Mouse (Mus musculus) embryonic facial prominence, embryonic 12.5 days (tissue): ENCODE data around the gene Spryd4. TPM values are rescaled to one million over a fixed set of nuclear protein-coding genes. Genes with fewer than 3 reads are reported as not detected.

Experiments used
- ATAC-seq: fragments of 200-750 bp; cut with Nextera tagmentation; 2 replicates; pipeline ENCODE4 v1.8.0; 2017; ENCODE audit not compliant: insufficient number of reproducible peaks, insufficient read depth, low FRiP score, low TSS enrichment
- H3K27ac ChIP-seq: fragments of 300-500 bp; sonication (generic); 2 replicates; pipeline ENCODE4 v1.5.1; 2016; ENCODE audit warnings: mild to moderate bottlenecking
- H3K27me3 ChIP-seq: fragments of 300-500 bp; sonication (generic); 2 replicates; pipeline ENCODE4 v1.6.1; 2016; ENCODE audit warnings: mild to moderate bottlenecking, moderate library complexity
- H3K36me3 ChIP-seq: fragments of 300-500 bp; sonication (generic); 2 replicates; pipeline ENCODE4 v1.6.1; 2016; ENCODE audit warnings: mild to moderate bottlenecking
- H3K4me1 ChIP-seq: fragments of 300-500 bp; sonication (generic); 2 replicates; pipeline ENCODE4 v1.6.1; 2016
- H3K4me2 ChIP-seq: fragments of 300-500 bp; sonication (generic); replicated peaks from 2 replicates; pipeline ENCODE4 v1.6.1; 2016; ENCODE audit warnings: mild to moderate bottlenecking, moderate library complexity
- H3K4me3 ChIP-seq: fragments of 300-500 bp; sonication (generic); 2 replicates; pipeline ENCODE4 v1.5.1; 2016; ENCODE audit warnings: mild to moderate bottlenecking
- H3K9ac ChIP-seq: fragments of 300-500 bp; sonication (generic); 2 replicates; pipeline ENCODE4 v1.6.1; 2016; ENCODE audit warnings: mild to moderate bottlenecking, moderate library complexity
- H3K9me3 ChIP-seq: fragments of 300-500 bp; sonication (generic); 2 replicates; pipeline ENCODE4 v1.6.1; 2016; ENCODE audit warnings: mild to moderate bottlenecking, moderate library complexity
- WGBS: fragments of 180-500 bp; shearing (Covaris S2); methylation state at CpG from one replicate; pipeline ENCODE4 v1.1.7; 2016; 5-methylcytosine and 5-hydroxymethylcytosine counted together
- polyA plus RNA-seq: library from polyadenylated mRNA; unstranded; fragments of >200 nt; fragmentation: Nextera tagmentation; extraction: Ambion mirVana; gene quantifications from 2 replicates; pipeline ENCODE4 v1.2.1, GENCODE M21; 2016

The Spryd4 gene
- polyA plus RNA-seq, 1 experiment from 2014 or later = 31.1 TPM

- no peak for ATAC-seq
- no peaks in the 10 kb centered on the region for H3K9me3 ChIP-seq
- H3K4me2 ChIP-seq = no peak overlapping the region
- H3K4me3 ChIP-seq = no peak overlapping the region
- H3K27ac ChIP-seq = no peak overlapping the region
- H3K4me1 ChIP-seq = peaks cover 25% of the 10 kb centered on the region
- 88% methylated on average over 4 of the region's 4 CpGs for WGBS
- H3K27me3 ChIP-seq = no peaks in the 10 kb centered on the region
- H3K36me3 ChIP-seq = peaks cover 44% of the 10 kb centered on the region
- H3K9ac ChIP-seq = no peak overlapping the region
These were observed 27.5 kb upstream of the Spryd4 start for GRCm38 (mm10) chr10:128239140-128239539.

GRCm38 (mm10) chr10:128237807-128238480 lies 26.3 kb upstream of the Spryd4 start:
- no peak overlapping the region; the same call in 1 of the 2 replicates for H3K27ac ChIP-seq
- no peaks in the 10 kb centered on the region for H3K9me3 ChIP-seq
- H3K9ac ChIP-seq = no peak overlapping the region
- H3K4me3 ChIP-seq = no peak overlapping the region
- H3K36me3 ChIP-seq = peaks cover 33% of the 10 kb centered on the region
- no peak overlapping the region for H3K4me2 ChIP-seq
- H3K4me1 ChIP-seq = peaks cover 30% of the 10 kb centered on the region
- no peaks in the 10 kb centered on the region for H3K27me3 ChIP-seq
- WGBS = 67% methylated on average over 15 of the region's 15 CpGs
- ATAC-seq = no peak

GRCm38 (mm10) chr10:128236321-128236720 lies 24.7 kb upstream of the Spryd4 start:
- peak overlapping the region; percentile 73 for H3K27ac ChIP-seq
- no peaks in the 10 kb centered on the region for H3K9me3 ChIP-seq
- H3K27me3 ChIP-seq = no peaks in the 10 kb centered on the region
- H3K36me3 ChIP-seq = peaks cover 17% of the 10 kb centered on the region
- H3K4me2 ChIP-seq = 0 out of 2 replicates have a peak overlapping the region, but pooled peaks have one; percentile 3
- H3K4me3 ChIP-seq = no peak overlapping the region
- no peak for ATAC-seq
- WGBS = 42% methylated on average over 4 of the region's 4 CpGs
- no peak overlapping the region for H3K9ac ChIP-seq
- H3K4me1 ChIP-seq = peaks cover 30% of the 10 kb centered on the region

- no peak for ATAC-seq
- H3K27me3 ChIP-seq = no peaks in the 10 kb centered on the region
- H3K27ac ChIP-seq = peak overlapping the region; percentile 92
- H3K9ac ChIP-seq = peak overlapping the region; percentile 75
- peak overlapping the region; percentile 62 for H3K4me3 ChIP-seq
- 0% methylated on average over 14 of the region's 14 CpGs for WGBS
- H3K9me3 ChIP-seq = no peaks in the 10 kb centered on the region
- H3K36me3 ChIP-seq = no peaks in the 10 kb centered on the region
- H3K4me2 ChIP-seq = peak overlapping the region; percentile 55
- peaks cover 28% of the 10 kb centered on the region for H3K4me1 ChIP-seq
These were observed 20.9 kb upstream of the Spryd4 start for GRCm38 (mm10) chr10:128232420-128232985.

GRCm38 (mm10) chr10:128231697-128232419 lies 20.3 kb upstream of the Spryd4 start, which contains the start of gene Timeless:
Gene Timeless, plus strand, starts transcription at chr10:128232065.
- peak within 1 kb of the TSS; percentile 55 for H3K4me2 ChIP-seq
- H3K27me3 ChIP-seq = no peaks in the 10 kb centered on the region
- peak; percentile 87 for ATAC-seq
- H3K4me3 ChIP-seq = peak within 1 kb of the TSS; percentile 62
- H3K36me3 ChIP-seq = no peaks in the 10 kb centered on the region
- under 1% methylated on average over 57 of the region's 58 CpGs for WGBS
- peaks cover 27% of the 10 kb centered on the region for H3K4me1 ChIP-seq
- peak within 1 kb of the TSS; percentile 75 for H3K9ac ChIP-seq
- H3K27ac ChIP-seq = peak within 1 kb of the TSS; percentile 92
- H3K9me3 ChIP-seq = no peaks in the 10 kb centered on the region

GRCm38 (mm10) chr10:128231146-128231545 lies 19.5 kb upstream of the Spryd4 start:
- H3K9ac ChIP-seq = peak overlapping the region; percentile 75
- H3K4me2 ChIP-seq = peak overlapping the region; percentile 55
- H3K4me1 ChIP-seq = peaks cover 24% of the 10 kb centered on the region
- H3K4me3 ChIP-seq = peak overlapping the region; percentile 62
- WGBS = 17% methylated on average over 5 of the region's 5 CpGs
- no peaks in the 10 kb centered on the region for H3K36me3 ChIP-seq
- no peak for ATAC-seq
- no peaks in the 10 kb centered on the region for H3K27me3 ChIP-seq
- H3K9me3 ChIP-seq = no peaks in the 10 kb centered on the region
- peak overlapping the region; percentile 92 for H3K27ac ChIP-seq

GRCm38 (mm10) chr10:128230582-128230981 lies 19.0 kb upstream of the Spryd4 start:
- H3K9ac ChIP-seq = no peak overlapping the region
- H3K27me3 ChIP-seq = no peaks in the 10 kb centered on the region
- peak overlapping the region; percentile 55; the same call in 1 of the 2 replicates for H3K4me2 ChIP-seq
- peaks cover 23% of the 10 kb centered on the region for H3K4me1 ChIP-seq
- no peaks in the 10 kb centered on the region for H3K9me3 ChIP-seq
- H3K36me3 ChIP-seq = no peaks in the 10 kb centered on the region
- ATAC-seq = no peak
- 73% methylated on average over 12 of the region's 12 CpGs for WGBS
- peak overlapping the region; percentile 92 for H3K27ac ChIP-seq
- H3K4me3 ChIP-seq = no peak overlapping the region; the same call in 1 of the 2 replicates

GRCm38 (mm10) chr10:128228009-128228408 lies 16.4 kb upstream of the Spryd4 start:
- ATAC-seq = no peak
- Histone ChIP-seq H3K4me2 (no peak overlapping the region), H3K4me1 (peaks cover 20% of the 10 kb centered on the region), H3K27ac (no peak overlapping the region), H3K9ac (no peak overlapping the region), H3K4me3 (no peak overlapping the region), H3K27me3 (no peaks in the 10 kb centered on the region), H3K9me3 (no peaks in the 10 kb centered on the region), H3K36me3 (no peaks in the 10 kb centered on the region)
- 92% methylated on average over 8 of the region's 8 CpGs for WGBS

GRCm38 (mm10) chr10:128227592-128227991 lies 16.0 kb upstream of the Spryd4 start:
- no peaks in the 10 kb centered on the region for H3K36me3 ChIP-seq
- 84% methylated on average over 9 of the region's 9 CpGs for WGBS
- H3K9me3 ChIP-seq = no peaks in the 10 kb centered on the region
- no peak overlapping the region for H3K4me3 ChIP-seq
- no peak for ATAC-seq
- peaks cover 20% of the 10 kb centered on the region for H3K4me1 ChIP-seq
- H3K4me2 ChIP-seq = no peak overlapping the region
- no peak overlapping the region for H3K9ac ChIP-seq
- H3K27me3 ChIP-seq = no peaks in the 10 kb centered on the region
- no peak overlapping the region for H3K27ac ChIP-seq

GRCm38 (mm10) chr10:128225538-128225937 lies 13.9 kb upstream of the Spryd4 start, which contains the start of gene Mip:
Gene Mip, plus strand, starts transcription at chr10:128225838.
- 42% methylated on average over 4 of the region's 4 CpGs for WGBS
- Histone ChIP-seq H3K4me3 (no peak within 1 kb of the TSS), H3K36me3 (no peaks in the 10 kb centered on the region), H3K27me3 (no peaks in the 10 kb centered on the region), H3K4me2 (no peak within 1 kb of the TSS), H3K27ac (peak within 1 kb of the TSS; percentile 72), H3K9ac (no peak within 1 kb of the TSS), H3K4me1 (peaks cover 13% of the 10 kb centered on the region), H3K9me3 (no peaks in the 10 kb centered on the region)
- ATAC-seq = no peak

- no peaks in the 10 kb centered on the region for H3K9me3 ChIP-seq
- 29% methylated on average over 5 of the region's 5 CpGs for WGBS
- H3K4me2 ChIP-seq = no peak overlapping the region
- peaks cover 13% of the 10 kb centered on the region for H3K4me1 ChIP-seq
- no peaks in the 10 kb centered on the region for H3K27me3 ChIP-seq
- ATAC-seq = no peak
- H3K27ac ChIP-seq = peak overlapping the region; percentile 72
- H3K4me3 ChIP-seq = no peak overlapping the region
- H3K9ac ChIP-seq = no peak overlapping the region
- H3K36me3 ChIP-seq = no peaks in the 10 kb centered on the region
These were observed 13.5 kb upstream of the Spryd4 start for GRCm38 (mm10) chr10:128225064-128225463.
